Mouse (Mus musculus) neural tube, embryonic 13.5 days (tissue): Measurements from ENCODE around the gene Ccnb1ip1. TPM values are rescaled to one million over a fixed set of nuclear protein-coding genes. Genes with fewer than 3 reads are reported as not detected.

ENCODE experiments used
- ATAC-seq: fragments of 200-750 bp; cut with Nextera tagmentation; 2 replicates; pipeline ENCODE4 v1.8.0; 2017; ENCODE audit warnings: low read depth, mild to moderate bottlenecking, moderate TSS enrichment, moderate library complexity
- H3K27ac ChIP-seq: fragments of 300-500 bp; sonication (generic); replicated peaks from 2 replicates; pipeline ENCODE4 v1.5.1; 2015; ENCODE audit warnings: moderate library complexity, mild to moderate bottlenecking, inconsistent platforms
- H3K27me3 ChIP-seq: fragments of 300-500 bp; sonication (generic); 2 replicates; pipeline ENCODE4 v1.6.1; 2015; ENCODE audit warnings: mild to moderate bottlenecking, inconsistent platforms
- H3K36me3 ChIP-seq: fragments of 300-500 bp; sonication (generic); 2 replicates; pipeline ENCODE4 v1.6.1; 2015; ENCODE audit warnings: mild to moderate bottlenecking, inconsistent platforms
- H3K4me1 ChIP-seq: fragments of 300-500 bp; sonication (generic); replicated peaks from 2 replicates; pipeline ENCODE4 v1.6.1; 2015; ENCODE audit warnings: inconsistent platforms
- H3K4me2 ChIP-seq: fragments of 300-500 bp; sonication (generic); 2 replicates; pipeline ENCODE4 v1.6.1; 2015; ENCODE audit warnings: inconsistent platforms, mild to moderate bottlenecking, moderate library complexity
- H3K4me3 ChIP-seq: fragments of 300-500 bp; sonication (generic); 2 replicates; pipeline ENCODE4 v1.5.1; 2015; ENCODE audit warnings: mild to moderate bottlenecking, inconsistent platforms
- H3K9ac ChIP-seq: fragments of 300-500 bp; sonication (generic); 2 replicates; pipeline ENCODE4 v1.6.1; 2015; ENCODE audit warnings: moderate library complexity, mild to moderate bottlenecking, inconsistent platforms
- H3K9me3 ChIP-seq: fragments of 300-500 bp; sonication (generic); 2 replicates; pipeline ENCODE4 v1.6.1; 2016; ENCODE audit warnings: inconsistent platforms
- WGBS: fragments of 180-500 bp; shearing (Covaris S2); methylation state at CpG from one replicate; pipeline ENCODE4 v1.1.7; 2015; 5-methylcytosine and 5-hydroxymethylcytosine counted together
- polyA plus RNA-seq: library from polyadenylated mRNA; unstranded; fragments of >200 nt; fragmentation: Nextera tagmentation; extraction: Ambion mirVana; gene quantifications from 2 replicates; pipeline ENCODE4 v1.2.1, GENCODE M21; 2015

Ccnb1ip1 gene
- polyA plus RNA-seq, 1 experiment from 2014 or later = not detected

DNA sequence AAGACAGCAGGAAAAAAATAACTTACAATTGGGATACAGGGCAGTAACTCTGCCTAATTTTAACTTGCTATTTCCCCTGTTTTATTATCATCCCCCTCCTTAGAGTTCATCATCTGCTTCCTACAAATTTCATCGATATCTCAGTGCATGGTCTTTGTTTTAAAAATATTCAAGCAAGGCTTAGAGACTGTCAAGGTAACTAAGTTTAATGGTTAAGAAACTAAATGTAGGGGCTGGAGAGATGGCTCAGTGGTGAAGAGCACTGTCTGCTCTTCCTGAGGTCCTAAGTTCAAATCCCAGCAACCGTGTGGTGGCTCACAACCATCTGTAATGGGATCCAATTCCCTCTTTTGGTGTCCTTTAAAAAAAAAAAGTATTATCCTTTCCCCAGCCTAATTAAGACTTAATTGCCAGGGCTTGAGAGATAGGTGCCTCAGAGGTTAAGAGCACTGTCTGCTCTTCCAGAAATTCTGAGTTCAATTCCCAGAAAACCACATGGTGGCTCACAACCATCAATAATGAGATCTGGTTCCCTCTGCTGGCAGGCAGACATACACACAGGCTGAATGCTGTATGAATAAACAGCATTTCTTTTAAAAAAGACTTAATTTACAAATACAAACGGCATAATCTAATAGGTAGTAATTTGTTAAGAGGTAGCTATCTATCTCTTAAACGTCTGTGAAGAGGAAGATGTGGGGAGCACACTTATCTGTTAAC lies 4.5 kb downstream of the Ccnb1ip1 start:
- 66% methylated on average over 4 of the region's 4 CpGs for WGBS
- no peak for ATAC-seq
- no peaks in the 10 kb centered on the region for H3K36me3 ChIP-seq
- H3K4me2 ChIP-seq = no peak overlapping the region
- H3K27me3 ChIP-seq = no peaks in the 10 kb centered on the region
- H3K9me3 ChIP-seq = no peaks in the 10 kb centered on the region
- no peak overlapping the region for H3K4me3 ChIP-seq
- H3K4me1 ChIP-seq = peaks cover 6% of the 10 kb centered on the region; the same call in 1 of the 2 replicates
- H3K27ac ChIP-seq = no peak overlapping the region
- no peak overlapping the region for H3K9ac ChIP-seq

GRCm38 (mm10) chr14:50802441-50802840 lies 5.1 kb downstream of the Ccnb1ip1 start:
- Histone ChIP-seq H3K9ac (no peak overlapping the region), H3K9me3 (no peaks in the 10 kb centered on the region), H3K4me1 (peaks cover 6% of the 10 kb centered on the region; the same call in 1 of the 2 replicates), H3K4me2 (no peak overlapping the region), H3K27me3 (no peaks in the 10 kb centered on the region), H3K36me3 (no peaks in the 10 kb centered on the region), H3K4me3 (no peak overlapping the region), H3K27ac (no peak overlapping the region)
- WGBS = 85% methylated on average over 6 of the region's 6 CpGs
- no peak for ATAC-seq

DNA sequence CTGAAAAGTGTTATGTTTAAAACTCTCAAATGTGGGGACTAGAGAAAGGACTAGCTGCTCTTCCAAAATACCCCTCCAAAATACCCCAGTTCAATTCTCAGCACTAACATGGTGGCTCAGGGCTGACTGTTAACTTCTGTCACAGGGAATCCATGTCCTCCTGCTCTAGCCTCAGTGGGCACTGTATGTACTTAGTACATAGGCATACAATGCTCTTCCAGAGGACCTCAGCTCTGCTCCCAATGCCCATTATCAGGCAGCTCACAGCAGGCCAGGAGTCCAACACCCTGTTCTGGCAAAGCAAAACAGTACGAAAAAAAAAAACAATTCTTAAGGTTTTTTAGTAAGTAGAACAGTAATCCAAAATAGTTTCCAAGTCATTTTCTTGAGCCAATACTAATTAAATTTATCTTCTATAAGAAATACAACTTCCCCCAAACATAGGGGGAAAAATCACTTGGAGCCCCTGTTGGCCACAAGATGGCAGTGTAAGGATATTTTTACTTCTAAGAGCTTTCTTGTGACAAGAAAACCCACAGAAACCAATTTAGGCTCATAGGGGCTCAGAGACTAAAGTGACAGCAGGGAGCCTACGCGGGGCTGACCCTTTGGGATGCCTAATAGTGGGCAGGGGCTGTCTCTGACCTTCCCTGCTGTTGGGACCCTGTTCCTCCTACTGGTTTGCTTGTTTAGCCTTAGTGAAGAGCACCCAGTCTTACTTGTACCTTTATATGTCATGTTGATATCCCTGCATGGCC lies 7.9 kb downstream of the Ccnb1ip1 start:
- no peak overlapping the region; the same call in 1 of the 2 replicates for H3K9ac ChIP-seq
- 6% methylated on average over 3 of the region's 3 CpGs for WGBS
- H3K4me2 ChIP-seq = peak overlapping the region; percentile 20; the same call in 1 of the 2 replicates
- H3K27ac ChIP-seq = no peak overlapping the region
- no peak overlapping the region for H3K4me3 ChIP-seq
- 0 out of 2 replicates have a peak, but pooled peaks have one; percentile 23 for ATAC-seq
- H3K27me3 ChIP-seq = no peaks in the 10 kb centered on the region
- H3K4me1 ChIP-seq = peaks cover 3% of the 10 kb centered on the region; the same call in 1 of the 2 replicates
- H3K9me3 ChIP-seq = no peaks in the 10 kb centered on the region
- H3K36me3 ChIP-seq = no peaks in the 10 kb centered on the region

DNA sequence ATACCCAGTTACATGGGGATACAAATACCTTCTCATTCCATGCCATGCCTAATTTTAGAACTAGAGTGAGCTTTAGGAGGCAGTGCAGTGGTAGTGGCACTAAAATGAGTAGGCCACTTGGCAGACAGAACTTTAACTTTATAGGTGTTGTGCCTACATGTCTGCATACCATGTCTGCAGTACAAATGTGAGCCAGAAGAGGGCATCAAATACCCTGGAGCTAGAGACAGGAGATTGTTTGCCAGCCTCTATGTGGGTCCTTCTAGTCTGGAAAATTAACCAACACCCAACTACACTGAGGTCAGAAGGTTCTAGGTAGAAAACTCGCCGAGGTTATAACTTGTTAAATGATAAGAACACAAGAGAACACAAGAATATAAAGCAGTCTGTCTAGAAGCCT lies 9.0 kb downstream of the Ccnb1ip1 start:
- 66% methylated on average over 2 of the region's 2 CpGs for WGBS
- H3K4me3 ChIP-seq = no peak overlapping the region
- no peak for ATAC-seq

DNA sequence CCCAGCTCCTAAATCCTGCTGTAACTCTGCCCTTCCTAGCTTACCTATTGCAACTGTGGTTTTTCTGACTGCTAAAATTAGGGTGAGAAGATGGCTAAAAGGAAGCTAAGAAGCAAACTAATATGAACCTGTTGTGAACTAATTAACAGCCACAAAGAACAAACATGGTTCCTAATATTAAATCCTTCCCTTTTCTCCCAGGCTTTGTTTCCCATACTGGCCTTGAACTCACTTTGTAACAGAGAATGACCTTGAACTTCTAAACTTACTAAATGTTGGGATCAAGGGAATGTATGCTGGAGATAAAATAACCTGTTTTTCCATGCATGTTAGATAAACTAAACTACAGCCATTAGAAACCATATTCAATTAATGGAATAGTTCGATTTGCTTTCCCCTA lies 11.1 kb downstream of the Ccnb1ip1 start:
- Histone ChIP-seq H3K9me3 (no peaks in the 10 kb centered on the region), H3K36me3 (no peaks in the 10 kb centered on the region), H3K4me1 (peaks cover 3% of the 10 kb centered on the region; the same call in 1 of the 2 replicates), H3K4me2 (no peak overlapping the region), H3K9ac (no peak overlapping the region), H3K27ac (no peak overlapping the region), H3K27me3 (no peaks in the 10 kb centered on the region), H3K4me3 (no peak overlapping the region)
- no peak for ATAC-seq
- 82% methylated on average over 1 of the region's 1 CpGs for WGBS

More for the DNA sequence above, 9.0 kb downstream of the Ccnb1ip1 start:
- Histone ChIP-seq H3K36me3 (no peaks in the 10 kb centered on the region), H3K4me1 (peaks cover 3% of the 10 kb centered on the region; the same call in 1 of the 2 replicates), H3K27ac (no peak overlapping the region), H3K27me3 (no peaks in the 10 kb centered on the region), H3K9ac (no peak overlapping the region), H3K9me3 (no peaks in the 10 kb centered on the region), H3K4me2 (no peak overlapping the region)

GRCm38 (mm10) chr14:50795965-50796364 lies 11.6 kb downstream of the Ccnb1ip1 start:
- no peak overlapping the region for H3K9ac ChIP-seq
- ATAC-seq = no peak
- peaks cover 3% of the 10 kb centered on the region; the same call in 1 of the 2 replicates for H3K4me1 ChIP-seq
- no peaks in the 10 kb centered on the region for H3K9me3 ChIP-seq
- H3K36me3 ChIP-seq = no peaks in the 10 kb centered on the region
- 78% methylated on average over 4 of the region's 4 CpGs for WGBS
- H3K27me3 ChIP-seq = no peaks in the 10 kb centered on the region
- no peak overlapping the region for H3K27ac ChIP-seq
- H3K4me2 ChIP-seq = no peak overlapping the region
- H3K4me3 ChIP-seq = no peak overlapping the region

- H3K36me3 ChIP-seq = no peaks in the 10 kb centered on the region
- H3K4me1 ChIP-seq = peaks cover 3% of the 10 kb centered on the region; the same call in 1 of the 2 replicates
- no peak overlapping the region for H3K4me2 ChIP-seq
- no peaks in the 10 kb centered on the region for H3K27me3 ChIP-seq
- no peak overlapping the region for H3K27ac ChIP-seq
- no peak overlapping the region for H3K9ac ChIP-seq
- H3K4me3 ChIP-seq = no peak overlapping the region
- WGBS = 94% methylated on average over 24 of the region's 24 CpGs
- ATAC-seq = no peak
- H3K9me3 ChIP-seq = no peaks in the 10 kb centered on the region
Measured at GRCm38 (mm10) chr14:50795261-50795935, 12.1 kb downstream of the Ccnb1ip1 start.

DNA sequence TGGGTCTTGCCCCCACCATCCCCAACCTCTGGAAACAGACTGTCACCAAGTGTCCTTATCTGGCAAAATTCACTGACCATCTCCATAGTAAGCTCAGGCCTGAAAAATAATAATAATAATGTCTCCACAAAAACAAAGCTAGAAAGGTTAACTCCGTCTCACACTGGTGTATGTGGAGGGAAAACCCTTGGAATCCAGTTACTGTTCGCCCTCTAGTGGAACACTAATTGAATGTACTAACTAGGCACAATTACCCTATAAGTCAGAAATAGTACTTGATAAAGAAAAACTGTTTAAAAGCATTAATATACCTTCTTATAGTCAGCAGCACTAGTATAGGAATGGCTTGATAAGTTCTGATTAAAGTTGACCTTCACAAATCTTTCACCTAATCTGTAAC lies 19.4 kb downstream of the Ccnb1ip1 start:
- Histone ChIP-seq H3K9ac (no peak overlapping the region), H3K27me3 (no peaks in the 10 kb centered on the region), H3K36me3 (no peaks in the 10 kb centered on the region), H3K4me3 (no peak overlapping the region), H3K4me1 (peaks cover 13% of the 10 kb centered on the region), H3K9me3 (no peaks in the 10 kb centered on the region), H3K27ac (no peak overlapping the region), H3K4me2 (no peak overlapping the region)
- ATAC-seq = no peak
- 13% methylated on average over 2 of the region's 2 CpGs for WGBS

DNA sequence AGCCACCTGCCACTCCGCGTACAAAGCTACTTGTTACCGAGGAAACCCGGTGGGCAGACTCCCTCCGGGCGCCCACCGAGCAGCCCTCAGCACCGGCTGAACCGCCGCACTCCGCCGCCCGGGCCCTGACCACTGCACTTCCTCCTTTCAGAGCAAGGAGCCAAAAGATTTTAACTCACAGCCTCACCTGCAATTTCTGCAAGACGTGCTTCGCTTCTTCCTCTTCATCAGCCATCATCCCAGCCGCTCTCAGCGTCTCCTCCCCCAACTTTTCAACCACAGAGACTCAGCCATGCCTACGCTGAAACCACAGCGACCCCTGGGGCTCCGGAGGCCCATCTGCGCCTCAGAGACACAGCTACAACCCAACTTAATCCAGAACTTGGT lies 22.3 kb downstream of the Ccnb1ip1 start, which contains the start of gene Ttc5:
Ttc5 (minus strand) TSS at position 269 of the 387 bp plus-strand sequence.
- Histone ChIP-seq H3K36me3 (peaks cover 23% of the 10 kb centered on the region), H3K4me3 (peak within 1 kb of the TSS; percentile 81), H3K4me2 (peak within 1 kb of the TSS; percentile 61), H3K27me3 (no peaks in the 10 kb centered on the region), H3K4me1 (peaks cover 16% of the 10 kb centered on the region), H3K9ac (peak within 1 kb of the TSS; percentile 82), H3K9me3 (0 out of 2 replicates have a peak, but pooled peaks cover 4% of the 10 kb centered on the region), H3K27ac (peak within 1 kb of the TSS; percentile 81)
- peak; percentile 95 for ATAC-seq
- under 1% methylated on average over 21 of the region's 21 CpGs for WGBS

- Histone ChIP-seq H3K9ac (peak overlapping the region; percentile 82), H3K27me3 (no peaks in the 10 kb centered on the region), H3K4me1 (peaks cover 16% of the 10 kb centered on the region), H3K27ac (peak overlapping the region; percentile 81), H3K36me3 (peaks cover 29% of the 10 kb centered on the region), H3K4me2 (peak overlapping the region; percentile 61), H3K4me3 (peak overlapping the region; percentile 81), H3K9me3 (0 out of 2 replicates have a peak, but pooled peaks cover 4% of the 10 kb centered on the region)
- ATAC-seq = no peak
- 30% methylated on average over 15 of the region's 16 CpGs for WGBS
Measured at GRCm38 (mm10) chr14:50784391-50785250, 22.9 kb downstream of the Ccnb1ip1 start.

DNA sequence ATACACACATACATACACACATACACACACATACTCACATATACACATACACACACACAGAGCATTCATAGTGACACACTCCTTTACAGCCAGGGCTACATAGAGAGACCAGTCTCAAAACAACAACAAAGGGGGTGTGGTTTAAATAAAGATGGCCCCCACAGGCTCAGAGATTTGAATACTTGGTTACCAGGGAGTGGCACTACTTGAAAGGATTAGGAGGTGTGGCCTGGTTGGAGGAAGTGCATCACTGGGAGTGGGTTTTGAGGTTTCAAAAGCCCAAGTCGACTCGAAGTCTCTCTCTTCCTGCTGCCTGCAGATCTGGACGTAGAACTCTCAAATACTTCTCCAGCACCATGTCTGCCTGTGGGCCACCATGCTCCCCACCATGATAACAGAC lies 25.4 kb downstream of the Ccnb1ip1 start:
- H3K9me3 ChIP-seq = 0 out of 2 replicates have a peak, but pooled peaks cover 4% of the 10 kb centered on the region
- H3K4me2 ChIP-seq = no peak overlapping the region
- no peak overlapping the region for H3K4me3 ChIP-seq
- no peak overlapping the region for H3K27ac ChIP-seq
- no peaks in the 10 kb centered on the region for H3K27me3 ChIP-seq
- 97% methylated on average over 3 of the region's 3 CpGs for WGBS
- peaks cover 45% of the 10 kb centered on the region for H3K36me3 ChIP-seq
- H3K4me1 ChIP-seq = peaks cover 16% of the 10 kb centered on the region
- ATAC-seq = no peak
- no peak overlapping the region for H3K9ac ChIP-seq
